Mouse (Mus musculus) left cerebral cortex, adult 2 months (tissue): ENCODE data around the gene Zfp105. TPM values are rescaled to one million over a fixed set of nuclear protein-coding genes. Genes with fewer than 3 reads are reported as not detected.

Experiments
- DNase-seq, 2 experiments: peaks; one replicate each; pipeline ENCODE4 v3.0.0; 2021 to 2022; ENCODE audit warnings: low spot score in 2 of 2, mixed read lengths in 1 of 2; ENCODE audit errors: extremely low spot score in 1 of 2
- H3K27ac ChIP-seq: fragments of 200-600 bp; 2 replicates; pipeline ENCODE4 v1.8.1; 2022
- H3K4me3 ChIP-seq: fragments of 200-600 bp; 2 replicates; pipeline ENCODE4 v1.8.1; 2022
- CTCF ChIP-seq: fragments of 200-600 bp; IDR thresholded peaks from 2 replicates; pipeline ENCODE4 v1.8.1; 2022; ENCODE audit warnings: antibody characterized with exemption, mild to moderate bottlenecking, moderate library complexity
- intact Hi-C: fragments of 180-260 bp; cut with DNase I; formaldehyde crosslinking; loops from one replicate; pipeline ENCODE4 v1.15.1; 2025
- long read RNA-seq, 2 experiments: library from polyadenylated mRNA; stranded (forward); transcript quantifications; one replicate each; pipeline ENCODE4 v2.0.0; 2021; ENCODE audit warnings: borderline mapping rate in 2 of 2
- total RNA-seq, 2 experiments: library from RNA; stranded (reverse); gene quantifications; 2 replicates each; pipeline ENCODE4 v1.2.3; 2021

Gene Zfp105
- total RNA-seq, result 1 to 10 TPM; 7.9 to 8.3 TPM
- long read RNA-seq, experiment 1, partial matches to known transcripts, result 0 of 6 reads
- long read RNA-seq, experiment 1, other reads (novel, unspliced or antisense), result 1 of 6 reads
- long read RNA-seq, experiment 2, partial matches to known transcripts, result 1 of 2 reads
- long read RNA-seq, experiment 2, other reads (novel, unspliced or antisense), result 0 of 2 reads

GRCm38 (mm10) chr9:122922936-122923381 is at the start of gene Zfp105:
Zfp105 (plus strand) TSS chr9:122923072.
- DNase-seq, result peak; percentile 58 to 59
- no peak; the same call in 1 of the 2 replicates for TF ChIP-seq CTCF
- Histone ChIP-seq H3K27ac (peak within 1 kb of the TSS; percentile 71), H3K4me3 (peak within 1 kb of the TSS; percentile 71)
- intact Hi-C loops, result loop anchor here (1.0 to 2.0 kb wide), 2 partner anchors 28 to 57 kb away; partner anchors contain the start of genes 1110059G10Rik, Kif15 and Zfp445

- no peak overlapping the region for H3K4me3 ChIP-seq
- DNase-seq, result no peak
- TF ChIP-seq CTCF, result no peak
- intact Hi-C loops, result no loop called here
- no peak overlapping the region for H3K27ac ChIP-seq
Measured at GRCm38 (mm10) chr9:122874653-122875052, 48.2 kb upstream of the Zfp105 start.

GRCm38 (mm10) chr9:122875145-122875544 is 47.7 kb upstream of the Zfp105 start:
- DNase-seq, result no peak
- intact Hi-C loops, result no loop called here

GRCm38 (mm10) chr9:122885385-122885784 is 37.5 kb upstream of the Zfp105 start, which contains the start of gene Zkscan7:
Zkscan7 (plus strand) TSS chr9:122885685.
- no peak for TF ChIP-seq CTCF
- intact Hi-C loops, result no loop called here
- Histone ChIP-seq H3K4me3 (peak within 1 kb of the TSS; percentile 87), H3K27ac (peak within 1 kb of the TSS; percentile 5)
- no peak for DNase-seq

More at GRCm38 (mm10) chr9:122875145-122875544, 47.7 kb upstream of the Zfp105 start:
- TF ChIP-seq CTCF, result no peak
- no peak overlapping the region for H3K27ac ChIP-seq
- no peak overlapping the region for H3K4me3 ChIP-seq

GRCm38 (mm10) chr9:122886372-122887179 is 36.3 kb upstream of the Zfp105 start:
- intact Hi-C loops, result no loop called here
- peak overlapping the region; percentile 61 for H3K27ac ChIP-seq
- DNase-seq, result peak; percentile 48 to 67
- peak overlapping the region; percentile 87 for H3K4me3 ChIP-seq
- TF ChIP-seq CTCF, result no peak

GRCm38 (mm10) chr9:122901047-122901446 is 21.8 kb upstream of the Zfp105 start:
- DNase-seq, result no peak
- no peak for TF ChIP-seq CTCF
- Histone ChIP-seq H3K4me3 (no peak overlapping the region), H3K27ac (no peak overlapping the region)
- intact Hi-C loops, result no loop called here

GRCm38 (mm10) chr9:122902717-122903535 is 19.9 kb upstream of the Zfp105 start:
- H3K4me3 ChIP-seq, result peak overlapping the region; percentile 55
- no peak overlapping the region; the same call in 1 of the 2 replicates for H3K27ac ChIP-seq
- TF ChIP-seq CTCF, result no peak
- intact Hi-C loops, result no loop called here
- DNase-seq, result peak; percentile 35 to 38

- peak overlapping the region; percentile 71 for H3K27ac ChIP-seq
- no peak for DNase-seq
- H3K4me3 ChIP-seq, result peak overlapping the region; percentile 71
- no peak for TF ChIP-seq CTCF
- intact Hi-C loops, result loop anchor here (1.0 to 2.0 kb wide), 2 partner anchors 28 to 56 kb away; partner anchors contain the start of genes 1110059G10Rik, Kif15 and Zfp445
Measured at GRCm38 (mm10) chr9:122922436-122922835, 436 bp upstream of the Zfp105 start.

GRCm38 (mm10) chr9:122928915-122929314 is 6.0 kb downstream of the Zfp105 start:
- no peak for TF ChIP-seq CTCF
- intact Hi-C loops, result no loop called here
- DNase-seq, result no peak
- Histone ChIP-seq H3K4me3 (no peak overlapping the region), H3K27ac (no peak overlapping the region)

GRCm38 (mm10) chr9:122950643-122951475 is 28.0 kb downstream of the Zfp105 start, which contains the start of the genes 1110059G10Rik and Kif15:
1110059G10Rik (minus strand) TSS chr9:122951000.
Kif15 (plus strand) TSS chr9:122951046.
- peak; percentile 31 for TF ChIP-seq CTCF
- Histone ChIP-seq H3K27ac (peak within 1 kb of the TSS; percentile 97), H3K4me3 (peak within 1 kb of the TSS; percentile 91)
- intact Hi-C loops, result loop anchor here (1.0 to 5.0 kb wide), 3 partner anchors 28 to 161 kb away; partner anchors contain the start of genes Exosc7, Tmem42, Zdhhc3 and Zfp105
- peak; percentile 92 to 95 for DNase-seq

Other genes starting within 250 kb of the Zfp105 start
- gene Topaz1, start 175.7 kb upstream of the Zfp105 start, total RNA-seq, result not detected
- gene Tcaim, start 117.5 kb upstream of the Zfp105 start, total RNA-seq, result 10 to 100 TPM; 17.4 to 17.8 TPM
- gene Gm35549, start 79.0 kb upstream of the Zfp105 start, total RNA-seq, result not detected
- 100 to 1,000 TPM; 169 to 173 TPM for gene Zfp445, start 57.1 kb upstream of the Zfp105 start, total RNA-seq
- gene Zkscan7, start 37.4 kb upstream of the Zfp105 start, total RNA-seq, result 1 to 10 TPM; 5.0 to 5.8 TPM
- gene 1110059G10Rik, start 27.9 kb downstream of the Zfp105 start, total RNA-seq, result 10 to 100 TPM; 18.7 to 21.8 TPM
- 1 to 10 TPM; 1.3 to 1.5 TPM for gene Kif15, start 28.0 kb downstream of the Zfp105 start, total RNA-seq
- 10 to 100 TPM; 23.5 to 27.1 TPM for gene Tmem42, start 98.3 kb downstream of the Zfp105 start, total RNA-seq
- 1 to 10 TPM; 1.8 to 2.6 TPM for gene Tgm4, start 111.7 kb downstream of the Zfp105 start, total RNA-seq
- 10 to 100 TPM; 61.9 to 68.6 TPM for gene Zdhhc3, start 190.1 kb downstream of the Zfp105 start, total RNA-seq
- gene Exosc7, start 190.1 kb downstream of the Zfp105 start, total RNA-seq, result 10 to 100 TPM; 43.0 to 48.9 TPM
- 1 to 10 TPM; 2.6 to 3.1 TPM for gene Clec3b, start 227.9 kb downstream of the Zfp105 start, total RNA-seq